Mouse (Mus musculus): ENCODE results near the gene Klhl29. TPM values are rescaled to one million over a fixed set of nuclear protein-coding genes. Genes with fewer than 3 reads are reported as not detected.
A peak's percentile ranks its signal among the peaks of the same experiment; 100 is the strongest.

Klhl29 gene
- total and polyA plus RNA-seq, 3 experiments, result 0.41 to 0.57 (median 0.42) TPM

- H3K4me1 ChIP-seq (ENCODE audit: control insufficient read depth, insufficient read depth, low read length), result no peaks in the 10 kb centered on the region
- H3K79me2 ChIP-seq (replicated peaks; ENCODE audit: control insufficient read depth, insufficient read depth, low read length), result no peaks in the 10 kb centered on the region
- H3K27ac ChIP-seq, result no peak overlapping the region
- TF ChIP-seq EP300 (IDR thresholded peaks at IDR 0.05; ENCODE audit: insufficient read depth, low read depth, low read length), result no peak
- no peak for TF ChIP-seq POLR2A (IDR thresholded peaks at IDR 0.05; ENCODE audit: insufficient read depth, low read depth, low read length)
- TF ChIP-seq CTCF (IDR thresholded peaks at IDR 0.05), result no peak
- WGBS, result 54% methylated on average over 12 of the region's 12 CpGs
- H3K9ac ChIP-seq (ENCODE audit: low read depth, low read length), result no peak overlapping the region
- H3K4me3 ChIP-seq, result no peak overlapping the region
- DNase-seq, result no peak
- intact Hi-C loops (cut with DNase I), result no loop called here
- no peaks in the 10 kb centered on the region for H3K36me3 ChIP-seq (ENCODE audit: control insufficient read depth, insufficient read depth, low read length)
- no peaks in the 10 kb centered on the region for H3K27me3 ChIP-seq (ENCODE audit: control insufficient read depth, insufficient read depth, low read length)
These were observed 56.0 kb downstream of the Klhl29 start for GRCm38 (mm10) chr12:5319359-5319973.

- no peaks in the 10 kb centered on the region for H3K36me3 ChIP-seq (ENCODE audit: control insufficient read depth, insufficient read depth, low read length)
- DNase-seq, result no peak
- H3K27me3 ChIP-seq (ENCODE audit: control insufficient read depth, insufficient read depth, low read length), result no peaks in the 10 kb centered on the region
- H3K4me1 ChIP-seq (ENCODE audit: control insufficient read depth, insufficient read depth, low read length), result no peaks in the 10 kb centered on the region
- H3K4me3 ChIP-seq, result no peak overlapping the region
- H3K79me2 ChIP-seq (replicated peaks; ENCODE audit: control insufficient read depth, insufficient read depth, low read length), result no peaks in the 10 kb centered on the region
- intact Hi-C loops (cut with DNase I), result no loop called here
- 83% methylated on average over 9 of the region's 9 CpGs for WGBS
- H3K9ac ChIP-seq (ENCODE audit: low read depth, low read length), result no peak overlapping the region
- no peak overlapping the region for H3K27ac ChIP-seq
- TF ChIP-seq CTCF (IDR thresholded peaks at IDR 0.05) (no peak), POLR2A (IDR thresholded peaks at IDR 0.05; ENCODE audit: insufficient read depth, low read depth, low read length) (no peak), EP300 (IDR thresholded peaks at IDR 0.05; ENCODE audit: insufficient read depth, low read depth, low read length) (no peak)
These were observed 59.4 kb downstream of the Klhl29 start for GRCm38 (mm10) chr12:5316029-5316567.

- Histone ChIP-seq H3K4me3 (no peak overlapping the region), H3K79me2 (replicated peaks; ENCODE audit: control insufficient read depth, insufficient read depth, low read length) (no peaks in the 10 kb centered on the region), H3K27ac (no peak overlapping the region), H3K27me3 (ENCODE audit: control insufficient read depth, insufficient read depth, low read length) (peaks cover 2% of the 10 kb centered on the region; the same call in 1 of the 2 replicates), H3K36me3 (ENCODE audit: control insufficient read depth, insufficient read depth, low read length) (no peaks in the 10 kb centered on the region), H3K4me1 (ENCODE audit: control insufficient read depth, insufficient read depth, low read length) (no peaks in the 10 kb centered on the region), H3K9ac (ENCODE audit: low read depth, low read length) (no peak overlapping the region)
- intact Hi-C loops (cut with DNase I), result no loop called here
- DNase-seq, result no peak
- TF ChIP-seq CTCF (IDR thresholded peaks at IDR 0.05) (peak; percentile 18; the same call in 1 of the 2 replicates), POLR2A (IDR thresholded peaks at IDR 0.05; ENCODE audit: insufficient read depth, low read depth, low read length) (no peak)
- 77% methylated on average over 2 of the region's 2 CpGs for WGBS
These were observed 67.6 kb downstream of the Klhl29 start for GRCm38 (mm10) chr12:5307923-5308322.

- no peaks in the 10 kb centered on the region for H3K36me3 ChIP-seq (ENCODE audit: control insufficient read depth, insufficient read depth, low read length)
- peaks cover 2% of the 10 kb centered on the region; the same call in 1 of the 2 replicates for H3K27me3 ChIP-seq (ENCODE audit: control insufficient read depth, insufficient read depth, low read length)
- DNase-seq, result no peak
- no peak overlapping the region for H3K27ac ChIP-seq
- no peaks in the 10 kb centered on the region for H3K4me1 ChIP-seq (ENCODE audit: control insufficient read depth, insufficient read depth, low read length)
- H3K79me2 ChIP-seq (replicated peaks; ENCODE audit: control insufficient read depth, insufficient read depth, low read length), result no peaks in the 10 kb centered on the region
- intact Hi-C loops (cut with DNase I), result no loop called here
- H3K4me3 ChIP-seq, result no peak overlapping the region
- no peak overlapping the region for H3K9ac ChIP-seq (ENCODE audit: low read depth, low read length)
- WGBS, result 56% methylated on average over 1 of the region's 1 CpGs
- TF ChIP-seq EP300 (IDR thresholded peaks at IDR 0.05; ENCODE audit: insufficient read depth, low read depth, low read length), result no peak
- TF ChIP-seq POLR2A (IDR thresholded peaks at IDR 0.05; ENCODE audit: insufficient read depth, low read depth, low read length), result no peak
- no peak for TF ChIP-seq CTCF (IDR thresholded peaks at IDR 0.05)
These were observed 70.0 kb downstream of the Klhl29 start for GRCm38 (mm10) chr12:5305466-5305865.

GRCm38 (mm10) chr12:5303912-5304311, 71.6 kb downstream of the Klhl29 start:
- 63% methylated on average over 5 of the region's 5 CpGs for WGBS
- DNase-seq, result peak in 1 of 2 experiments; percentile 12
- H3K4me1 ChIP-seq (ENCODE audit: control insufficient read depth, insufficient read depth, low read length), result no peaks in the 10 kb centered on the region
- no peaks in the 10 kb centered on the region for H3K27me3 ChIP-seq (ENCODE audit: control insufficient read depth, insufficient read depth, low read length)
- H3K79me2 ChIP-seq (replicated peaks; ENCODE audit: control insufficient read depth, insufficient read depth, low read length), result no peaks in the 10 kb centered on the region
- H3K4me3 ChIP-seq, result no peak overlapping the region
- TF ChIP-seq EP300 (IDR thresholded peaks at IDR 0.05; ENCODE audit: insufficient read depth, low read depth, low read length) (0 out of 2 replicates have a peak, but pooled peaks have one; percentile 23), POLR2A (IDR thresholded peaks at IDR 0.05; ENCODE audit: insufficient read depth, low read depth, low read length) (no peak), CTCF (IDR thresholded peaks at IDR 0.05) (no peak)
- H3K9ac ChIP-seq (ENCODE audit: low read depth, low read length), result no peak overlapping the region
- intact Hi-C loops (cut with DNase I), result no loop called here
- no peak overlapping the region for H3K27ac ChIP-seq
- no peaks in the 10 kb centered on the region for H3K36me3 ChIP-seq (ENCODE audit: control insufficient read depth, insufficient read depth, low read length)

GRCm38 (mm10) chr12:5303100-5303499, 72.4 kb downstream of the Klhl29 start:
- H3K27ac ChIP-seq, result no peak overlapping the region
- WGBS, result 96% methylated on average over 4 of the region's 4 CpGs
- TF ChIP-seq CTCF (IDR thresholded peaks at IDR 0.05) (no peak), EP300 (IDR thresholded peaks at IDR 0.05; ENCODE audit: insufficient read depth, low read depth, low read length) (no peak), POLR2A (IDR thresholded peaks at IDR 0.05; ENCODE audit: insufficient read depth, low read depth, low read length) (no peak)
- no peak overlapping the region for H3K4me3 ChIP-seq
- H3K4me1 ChIP-seq (ENCODE audit: control insufficient read depth, insufficient read depth, low read length), result no peaks in the 10 kb centered on the region
- no peaks in the 10 kb centered on the region for H3K79me2 ChIP-seq (replicated peaks; ENCODE audit: control insufficient read depth, insufficient read depth, low read length)
- no peaks in the 10 kb centered on the region for H3K27me3 ChIP-seq (ENCODE audit: control insufficient read depth, insufficient read depth, low read length)
- intact Hi-C loops (cut with DNase I), result no loop called here
- H3K36me3 ChIP-seq (ENCODE audit: control insufficient read depth, insufficient read depth, low read length), result no peaks in the 10 kb centered on the region
- no peak overlapping the region for H3K9ac ChIP-seq (ENCODE audit: low read depth, low read length)
- no peak for DNase-seq
